ENCODE assay signal across 9 mouse cellular contexts in the genomic region with DNA sequence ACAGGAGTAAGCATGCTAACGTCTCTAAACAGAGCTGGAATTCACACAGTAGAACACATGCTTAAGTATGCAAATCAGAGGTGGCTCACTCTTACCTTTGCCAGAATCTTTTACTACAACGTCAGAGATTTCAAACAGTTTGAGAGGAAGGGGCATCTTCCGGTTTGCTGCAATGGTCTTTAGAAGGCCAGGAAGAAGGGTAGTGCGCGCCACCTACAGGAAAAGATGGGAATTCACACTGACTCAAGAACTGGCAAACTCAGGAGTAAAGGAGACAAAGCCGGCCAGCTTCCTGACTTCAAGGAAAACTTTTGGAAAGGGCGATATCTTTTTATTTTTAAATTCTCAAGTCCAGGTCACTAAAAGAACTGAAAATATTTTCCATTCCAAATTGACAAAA. TPM values are rescaled to one million over a fixed set of nuclear protein-coding genes. Genes with fewer than 3 reads are reported as not detected.
DNase-seq lines count a peak whose midpoint lies in the region; ATAC-seq and TF ChIP-seq lines count a peak whose summit lies in the region.
"Had no signal": no experiment of that assay in that cellular context is flagged by ENCODE, and none has a peak within 500 bp of the region (broad histone marks: within the 10 kb centered on the region; RNA-seq: fewer than 3 reads in every experiment).

No protein-coding gene starts in this region.

- H3K4me1 ChIP-seq in forebrain, embryonic 10.5 days: no peaks in the 10 kb centered on the region
- no peaks in the 10 kb centered on the region for H3K4me1 ChIP-seq in forebrain, embryonic 15.5 days
- H3K4me1 ChIP-seq in spleen, adult 2 months (ENCODE audit: control insufficient read depth, insufficient read depth, insufficient read length): no peaks in the 10 kb centered on the region

- peak; percentile 47; the same call in 1 of the 2 replicates for TF ChIP-seq CTCF in spleen, adult 2 months (IDR thresholded peaks at IDR 0.05; ENCODE audit: extremely low read depth, insufficient read depth, insufficient read length, insufficient replicate concordance)

- H3K4me3 ChIP-seq in forebrain, embryonic 10.5 days: no peak overlapping the region
- H3K4me3 ChIP-seq in forebrain, embryonic 15.5 days: no peak overlapping the region
- no peak overlapping the region for H3K4me3 ChIP-seq in spleen, adult 2 months (ENCODE audit: extremely low read depth, insufficient read depth, insufficient read length)

- H3K9me3 ChIP-seq in forebrain, embryonic 10.5 days: no peaks in the 10 kb centered on the region
- no peaks in the 10 kb centered on the region for H3K9me3 ChIP-seq in forebrain, embryonic 15.5 days

- no peak overlapping the region for H3K9ac ChIP-seq in forebrain, embryonic 15.5 days (replicated peaks)

- no peak; the same call in 1 of the 2 replicates for ATAC-seq in forebrain, embryonic 15.5 days (replicated peaks)
- ATAC-seq in inflammation-experienced regulatory T-cells, adult 6 months: peak; percentile 72

- WGBS in forebrain, embryonic 10.5 days: 36% methylated on average over 7 of the region's 7 CpGs
- WGBS in forebrain, embryonic 15.5 days: 30% methylated on average over 7 of the region's 7 CpGs
- 63% methylated on average over 7 of the region's 7 CpGs for WGBS in spleen, adult 2 months

- no peaks in the 10 kb centered on the region for H3K27me3 ChIP-seq in forebrain, embryonic 10.5 days (ENCODE audit: poor library complexity, severe bottlenecking)
- H3K27me3 ChIP-seq in forebrain, embryonic 15.5 days: no peaks in the 10 kb centered on the region
- no peaks in the 10 kb centered on the region for H3K27me3 ChIP-seq in spleen, adult 2 months (ENCODE audit: control insufficient read depth, insufficient read depth, low read length)

- no peak overlapping the region for H3K4me2 ChIP-seq in forebrain, embryonic 15.5 days (replicated peaks)

- no peak for TF ChIP-seq POLR2A in spleen, adult 2 months (IDR thresholded peaks at IDR 0.05; ENCODE audit: low read depth, low read length)

- H3K36me3 ChIP-seq in forebrain, embryonic 10.5 days (replicated peaks): peaks cover 85% of the 10 kb centered on the region
- peaks cover 46% of the 10 kb centered on the region for H3K36me3 ChIP-seq in forebrain, embryonic 15.5 days
- H3K36me3 ChIP-seq in spleen, adult 2 months (ENCODE audit: control insufficient read depth, insufficient read depth, low read length): peaks cover 37% of the 10 kb centered on the region

- peak; percentile 45 for DNase-seq in forebrain, embryonic 10.5 days (ENCODE audit: extremely low spot score, low spot score)
- DNase-seq in spleen, adult 2 months (ENCODE audit: low read depth in 1 of 2, low spot score in 2 of 2): peak in 1 of 2 experiments; percentile 16
- no peak for DNase-seq in spleen, adult 12 weeks (ENCODE audit: low spot score)
- peak; percentile 35 to 61 for DNase-seq in cerebellum, postnatal 4 days (ENCODE audit: low spot score in 2 of 2)
- peak; percentile 69 for DNase-seq in mesoderm, embryonic 11.5 days (ENCODE audit: low read depth, low spot score)
- DNase-seq in yolk sac, embryonic 10.5 days (ENCODE audit: low spot score): no peak

- no peak overlapping the region for H3K27ac ChIP-seq in forebrain, embryonic 10.5 days
- no peak overlapping the region for H3K27ac ChIP-seq in forebrain, embryonic 15.5 days (replicated peaks)
- no peak overlapping the region for H3K27ac ChIP-seq in spleen, adult 2 months (ENCODE audit: insufficient read depth, low read length)

RNA-seq across cellular contexts. Expression of a gene that starts 34.0 kb away (rescaled TPM):
- 154 TPM in 2 replicates for polyA plus RNA-seq in forebrain, embryonic 10.5 days (2016; fragmentation: Nextera tagmentation; extraction: Ambion mirVana)
- 154 and 159 TPM in 2 replicates for polyA plus RNA-seq in forebrain, embryonic 15.5 days (2015; fragmentation: Nextera tagmentation; extraction: Ambion mirVana)
- polyA plus RNA-seq in spleen, adult 2 months (2012; rRNA removed): 6.6 and 8.7 TPM in 2 replicates
- 10 to 100 TPM; 62.2 to 73.8 (median 68.2) TPM for polyA plus RNA-seq in inflammation-experienced regulatory T-cells, adult 6 months (2017; shearing (Covaris generic))

RNA-seq across cellular contexts. Expression of a gene that starts 56.1 kb away (rescaled TPM):
- polyA plus RNA-seq in forebrain, embryonic 10.5 days (2016; fragmentation: Nextera tagmentation; extraction: Ambion mirVana): 0.87 and 1.1 TPM in 2 replicates
- polyA plus RNA-seq in forebrain, embryonic 15.5 days (2015; fragmentation: Nextera tagmentation; extraction: Ambion mirVana): not detected in 2 replicates
- polyA plus RNA-seq in spleen, adult 2 months (2012; rRNA removed): 0.88 TPM in 1 of 2 replicates, not detected in the other
- polyA plus RNA-seq in inflammation-experienced regulatory T-cells, adult 6 months (2017; shearing (Covaris generic)): not detected
- polyA plus RNA-seq: stomach, embryonic 14.5 days had no signal

RNA-seq across cellular contexts. Expression of a gene that starts 57.3 kb away (rescaled TPM):
- 0.21 and 0.37 TPM in 2 replicates for polyA plus RNA-seq in forebrain, embryonic 10.5 days (2016; fragmentation: Nextera tagmentation; extraction: Ambion mirVana)
- polyA plus RNA-seq in forebrain, embryonic 15.5 days (2015; fragmentation: Nextera tagmentation; extraction: Ambion mirVana): 0.27 and 0.29 TPM in 2 replicates
- 0.02 TPM in 1 of 2 replicates, not detected in the other for polyA plus RNA-seq in spleen, adult 2 months (2012; rRNA removed)
- polyA plus RNA-seq in inflammation-experienced regulatory T-cells, adult 6 months (2017; shearing (Covaris generic)): not detected

Comparison
In these comparisons a context has a peak if more than half of its experiments do, and no peak if none do; other contexts are left out.
1. DNase-seq: peak in forebrain, embryonic 10.5 days (single experiment), cerebellum, postnatal 4 days (2 of 2) and mesoderm, embryonic 11.5 days (single experiment); none in spleen, adult 12 weeks (single experiment) and yolk sac, embryonic 10.5 days (single experiment).